Mouse (Mus musculus) lung, postnatal 0 days (tissue): ENCODE data around the gene Tmem100.

Experiments
- CTCF ChIP-seq: IDR thresholded peaks from 2 replicates; pipeline ENCODE4 v1.5.1; 2016; ENCODE audit warnings: antibody characterized with exemption, mild to moderate bottlenecking
- EP300 ChIP-seq: IDR thresholded peaks from 2 replicates; pipeline ENCODE4 v1.6.1; 2016; ENCODE audit warnings: antibody characterized with exemption, mild to moderate bottlenecking, control low read depth

DNA sequence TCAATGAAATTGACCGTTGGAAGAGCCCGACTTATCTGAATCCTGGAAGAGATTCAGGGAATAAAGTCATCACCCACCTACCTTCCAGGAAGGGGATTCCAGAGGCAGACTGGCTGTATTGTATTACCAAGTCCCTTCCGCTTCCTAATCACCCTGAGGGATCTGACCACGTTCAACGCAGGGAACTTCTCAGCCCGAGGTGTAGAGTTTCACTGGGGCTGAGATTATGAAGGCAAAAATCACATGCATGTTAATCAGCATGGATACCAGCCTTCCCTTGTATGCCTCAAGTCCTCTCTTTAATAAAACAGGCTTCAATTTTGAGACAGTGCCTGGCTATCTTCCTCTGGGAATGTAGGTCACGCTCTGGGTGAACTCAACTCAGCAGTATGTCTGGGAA is 14.9 kb upstream of the Tmem100 start:
- TF ChIP-seq CTCF: no peak
- TF ChIP-seq EP300: no peak
